Comparison of ENCODE assay signal across 8 mouse cellular contexts in the genomic region with DNA sequence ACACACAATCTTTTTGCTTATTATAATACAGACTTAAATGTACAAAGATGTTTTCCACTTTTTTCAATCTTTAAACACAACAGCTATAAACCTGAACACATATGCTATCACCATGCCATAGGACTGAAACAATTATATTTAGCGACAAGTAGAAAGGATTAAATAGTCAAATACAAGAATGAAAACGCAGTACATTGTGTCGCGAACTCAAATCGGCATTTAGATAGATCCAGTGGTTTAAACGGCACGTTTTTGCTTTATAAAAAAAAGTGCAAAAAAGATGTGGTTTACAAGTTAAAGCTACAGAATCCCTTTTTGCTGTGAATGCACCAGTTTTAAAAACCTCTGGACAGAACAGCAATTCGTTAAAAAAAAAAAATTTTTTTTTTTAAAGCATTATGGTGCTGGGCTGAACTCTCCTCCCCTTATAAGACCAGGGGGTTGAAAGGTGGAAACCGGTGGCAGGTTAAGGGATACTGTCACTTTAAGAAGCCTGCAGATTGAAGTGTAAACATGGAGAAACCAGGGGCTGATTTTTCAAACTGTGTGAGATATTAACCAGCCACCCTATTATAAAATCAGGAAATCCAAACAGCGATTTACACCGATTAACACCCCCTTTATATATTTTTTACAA. TPM values are rescaled to one million over a fixed set of nuclear protein-coding genes. Genes with fewer than 3 reads are reported as not detected.
DNase-seq lines count a peak whose midpoint lies in the region; ATAC-seq lines count a peak whose summit lies in the region.

No protein-coding gene starts in this region.

- H3K27me3 ChIP-seq in hindbrain, embryonic 14.5 days (ENCODE audit: control insufficient read depth, insufficient read depth, low read length): no peaks in the 10 kb centered on the region
- H3K27me3 ChIP-seq in midbrain, embryonic 16.5 days (ENCODE audit: control insufficient read depth, insufficient read depth, low read depth, low read length): no peaks in the 10 kb centered on the region

- peak overlapping the region; percentile 82 for H3K9ac ChIP-seq in hindbrain, embryonic 14.5 days
- peak overlapping the region; percentile 66 for H3K9ac ChIP-seq in midbrain, embryonic 16.5 days (ENCODE audit: low read depth, low read length)

- WGBS in hindbrain, embryonic 14.5 days: 3% methylated on average over 11 of the region's 11 CpGs
- WGBS in midbrain, embryonic 16.5 days: under 1% methylated on average over 11 of the region's 11 CpGs

- H3K4me3 ChIP-seq in brown adipose tissue, adult 24 weeks (ENCODE audit: insufficient read depth, low read depth, low read length): peak overlapping the region; percentile 34
- peak overlapping the region; percentile 99 for H3K4me3 ChIP-seq in hindbrain, embryonic 14.5 days (replicated peaks; ENCODE audit: low read length)
- peak overlapping the region; percentile 51 for H3K4me3 ChIP-seq in midbrain, embryonic 16.5 days (ENCODE audit: low read depth, low read length)

- peaks cover 14% of the 10 kb centered on the region for H3K36me3 ChIP-seq in hindbrain, embryonic 14.5 days (replicated peaks; ENCODE audit: control insufficient read depth, insufficient read depth)
- H3K36me3 ChIP-seq in midbrain, embryonic 16.5 days (ENCODE audit: control insufficient read depth, insufficient read depth, low read length): no peaks in the 10 kb centered on the region

- H3K27ac ChIP-seq in brown adipose tissue, adult 24 weeks (replicated peaks; ENCODE audit: low read depth, low read length): no peak overlapping the region
- H3K27ac ChIP-seq in hindbrain, embryonic 14.5 days: peak overlapping the region; percentile 99
- H3K27ac ChIP-seq in midbrain, embryonic 16.5 days (ENCODE audit: low read length): peak overlapping the region; percentile 76

- H3K4me2 ChIP-seq in hindbrain, embryonic 14.5 days (replicated peaks): peak overlapping the region; percentile 90
- H3K4me2 ChIP-seq in midbrain, embryonic 16.5 days (ENCODE audit: low read length): peak overlapping the region; percentile 87

- ATAC-seq in hindbrain, embryonic 14.5 days (ENCODE audit: low FRiP score): no peak
- no peak for ATAC-seq in midbrain, embryonic 16.5 days

- H3K4me1 ChIP-seq in brown adipose tissue, adult 24 weeks (ENCODE audit: control insufficient read depth, insufficient read depth, insufficient read length, low read length): peaks cover 4% of the 10 kb centered on the region
- peaks cover 24% of the 10 kb centered on the region for H3K4me1 ChIP-seq in hindbrain, embryonic 14.5 days (replicated peaks; ENCODE audit: control insufficient read depth, insufficient read depth, low read length)
- H3K4me1 ChIP-seq in midbrain, embryonic 16.5 days (ENCODE audit: control insufficient read depth, insufficient read depth, low read length): peaks cover 25% of the 10 kb centered on the region

- peak; percentile 24 for DNase-seq in kidney, adult 9 months
- no peak for DNase-seq in kidney, adult 11 months
- peak; percentile 66 for DNase-seq in hindbrain, embryonic 14.5 days (ENCODE audit: low spot score)
- no peak for DNase-seq in right cerebral cortex, adult 18-20 months
- DNase-seq in left cerebral cortex, adult 9 months (ENCODE audit: low spot score in 2 of 2): no peak
- DNase-seq in gastrocnemius, postnatal 4 days (ENCODE audit: low spot score in 2 of 2): no peak

- no peaks in the 10 kb centered on the region for H3K9me3 ChIP-seq in hindbrain, embryonic 14.5 days (ENCODE audit: control insufficient read depth, low read length)
- H3K9me3 ChIP-seq in midbrain, embryonic 16.5 days (replicated peaks; ENCODE audit: control insufficient read depth, low read length, poor library complexity, severe bottlenecking): no peaks in the 10 kb centered on the region

RNA-seq across cellular contexts. Expression of a gene that starts 4.1 kb away (rescaled TPM):
- polyA plus RNA-seq in brown adipose tissue, adult 24 weeks (2012; ENCODE audit: insufficient read depth, insufficient read length, missing spikeins): 3.3 and 5.2 TPM in 2 replicates
- polyA plus RNA-seq in hindbrain, embryonic 14.5 days (2014; fragmentation: Nextera tagmentation; extraction: Ambion mirVana): 182 and 195 TPM in 2 replicates
- polyA plus RNA-seq in midbrain, embryonic 16.5 days (2015; fragmentation: Nextera tagmentation; extraction: Ambion mirVana): 158 and 160 TPM in 2 replicates
- total RNA-seq in gastrocnemius, postnatal 4 days (2021): 10 to 100 TPM; 51.8 to 52.8 TPM

Comparison
In these comparisons a context has a peak if more than half of its experiments do, and no peak if none do; other contexts are left out.
1. DNase-seq: peak in kidney, adult 9 months (single experiment) and hindbrain, embryonic 14.5 days (single experiment); none in kidney, adult 11 months (single experiment), right cerebral cortex, adult 18-20 months (single experiment), left cerebral cortex, adult 9 months (0 of 2) and gastrocnemius, postnatal 4 days (0 of 2).
2. H3K4me3 ChIP-seq: peak in every context shown above with its lines; median percentile 99 in hindbrain, embryonic 14.5 days; 51 in midbrain, embryonic 16.5 days; 34 in brown adipose tissue, adult 24 weeks.
3. RNA of a gene that starts 4.1 kb away (polyA plus RNA-seq): 182 to 195 TPM in hindbrain, embryonic 14.5 days and 158 to 160 TPM in midbrain, embryonic 16.5 days; 3.3 to 5.2 TPM in brown adipose tissue, adult 24 weeks; every median in the first group is over 10 times any median in the second.